Mouse (Mus musculus) adrenal gland, postnatal 4 days (tissue): Measurements from ENCODE around the gene Cuta. TPM values are rescaled to one million over a fixed set of nuclear protein-coding genes. Genes with fewer than 3 reads are reported as not detected.
"Not testable (repeated sequence)": the region's sequence is repeated elsewhere in the genome, so short reads cannot be mapped to it uniquely, and the experiment has no call there.

Experiments
- DNase-seq, 2 experiments: peaks; one replicate each; pipeline ENCODE4 v3.0.0; 2021 to 2022; ENCODE audit warnings: low spot score in 2 of 2, mixed read lengths in 2 of 2
- long read RNA-seq, 2 experiments: library from polyadenylated mRNA; stranded (forward); transcript quantifications; one replicate each; pipeline ENCODE4 v2.0.0; 2021
- total RNA-seq, 2 experiments: library from RNA; stranded (reverse); gene quantifications; 2 replicates each; pipeline ENCODE4 v1.2.3; 2021

Cuta gene
- 100 to 1,000 TPM; 127 to 132 TPM for total RNA-seq
- long read RNA-seq, experiment 1, transcript Cuta-207 (6 exons, 937 nt), result minor isoform, 7 of 102 reads
- long read RNA-seq, experiment 1, transcript Cuta-202 (6 exons, 662 nt), result minor isoform, 12 of 102 reads
- long read RNA-seq, experiment 1, transcript Cuta-201 (7 exons, 741 nt), result major isoform, 32 of 102 reads
- long read RNA-seq, experiment 1, partial matches to known transcripts, result 35 of 102 reads
- long read RNA-seq, experiment 1, other reads (novel, unspliced or antisense), result 14 of 102 reads
- long read RNA-seq, experiment 2, transcript Cuta-202 (6 exons, 662 nt), result minor isoform, 8 of 91 reads
- long read RNA-seq, experiment 2, transcript Cuta-207 (6 exons, 937 nt), result minor isoform, 7 of 91 reads
- long read RNA-seq, experiment 2, transcript Cuta-201 (7 exons, 741 nt), result major isoform, 26 of 91 reads
- long read RNA-seq, experiment 2, partial matches to known transcripts, result 44 of 91 reads
- long read RNA-seq, experiment 2, other reads (novel, unspliced or antisense), result 2 of 91 reads

DNA sequence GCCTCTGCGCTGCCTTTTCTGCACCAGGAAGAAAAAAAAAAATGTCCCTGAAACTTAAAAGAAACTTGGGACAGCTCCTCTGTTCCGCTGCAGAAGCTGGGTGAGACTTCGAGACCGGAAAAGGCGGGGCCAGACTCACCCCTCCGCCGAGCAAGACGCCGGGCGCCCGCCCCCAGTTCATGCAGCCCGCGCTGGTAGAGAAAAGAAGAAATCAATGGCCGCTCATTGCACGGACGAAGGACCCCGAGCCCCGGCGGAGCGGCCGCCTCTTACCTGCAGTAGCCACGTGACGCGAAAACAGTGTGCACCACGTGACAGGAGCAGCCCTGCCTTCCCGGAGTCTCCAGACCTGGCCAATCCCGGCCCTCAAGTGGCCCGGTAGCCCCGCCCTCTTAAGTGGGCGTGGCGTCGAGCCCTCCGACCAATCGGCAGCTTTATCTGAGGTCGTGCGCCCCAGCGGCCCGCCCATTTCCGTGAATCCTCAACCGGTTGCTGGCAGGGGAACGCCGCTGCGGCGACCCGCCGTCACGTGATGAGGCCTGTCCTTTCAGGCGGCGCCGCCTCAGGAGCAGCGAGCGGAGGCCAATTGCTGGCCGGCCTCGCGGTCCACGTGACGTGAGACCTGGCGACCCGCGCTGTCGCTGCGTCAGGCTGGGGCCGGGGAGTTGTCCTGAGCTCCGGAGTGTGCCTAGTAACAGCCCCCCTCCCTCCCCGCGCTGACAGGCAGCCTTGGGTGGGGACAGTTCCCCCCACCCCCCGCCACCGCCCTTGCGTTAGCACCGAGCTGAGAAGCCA, at the start of gene Cuta:
Cuta (minus strand) TSS at position 392 of the 795 bp plus-strand sequence.
- DNase-seq, result peak; percentile 89 to 99

DNA sequence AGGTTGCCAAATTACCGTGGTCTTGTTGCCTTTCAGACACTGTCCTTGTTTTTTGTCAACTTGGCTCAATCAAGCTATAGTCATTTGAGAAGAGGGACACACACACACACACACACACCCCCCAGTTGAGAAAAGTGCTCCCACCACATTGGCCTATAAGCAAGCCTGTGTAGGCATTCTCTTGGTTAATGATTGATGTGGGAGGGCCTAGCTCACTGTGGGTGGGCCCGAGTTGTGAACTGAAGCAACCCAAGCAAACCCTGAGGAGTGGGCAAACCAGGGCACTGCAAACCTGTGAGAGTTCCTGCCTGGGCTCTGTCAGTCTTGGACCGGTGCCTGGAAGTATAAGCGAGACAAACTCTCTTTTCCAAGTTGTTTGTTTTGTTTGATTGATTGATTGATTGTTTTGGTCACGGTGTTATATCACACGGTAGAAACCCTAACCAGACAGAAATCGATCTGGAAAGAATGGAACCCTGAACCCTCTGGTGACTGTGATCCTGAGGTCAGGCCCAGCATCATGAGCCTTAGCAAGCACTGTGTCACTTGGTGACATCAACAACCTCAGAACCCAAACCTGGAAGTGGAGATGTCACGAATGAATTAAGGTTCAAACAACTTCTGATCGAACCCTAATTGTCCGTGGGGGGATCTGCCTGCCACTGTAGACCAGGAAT, 46.3 kb upstream of the Cuta start:
- DNase-seq, result no peak

DNA sequence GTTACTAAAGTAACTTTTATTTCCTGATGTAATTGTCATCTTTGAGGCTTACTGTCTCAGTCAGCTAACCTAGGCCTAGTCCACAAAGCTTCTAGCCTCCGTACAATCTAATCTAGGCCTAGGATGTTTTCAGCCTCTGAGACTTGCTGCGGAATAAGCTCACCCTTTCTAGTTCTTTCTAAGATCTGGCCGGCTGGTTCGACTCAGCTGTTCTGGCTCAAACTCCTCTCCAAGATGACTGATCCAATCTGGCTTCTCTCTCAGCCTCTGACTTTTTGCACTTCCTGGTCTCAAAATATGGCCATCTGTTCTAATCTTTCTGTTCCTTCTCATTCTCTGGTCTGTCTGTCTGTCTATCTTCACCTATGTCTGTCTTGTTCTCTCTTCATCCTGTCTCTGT, 44.0 kb upstream of the Cuta start:
- no peak for DNase-seq

DNA sequence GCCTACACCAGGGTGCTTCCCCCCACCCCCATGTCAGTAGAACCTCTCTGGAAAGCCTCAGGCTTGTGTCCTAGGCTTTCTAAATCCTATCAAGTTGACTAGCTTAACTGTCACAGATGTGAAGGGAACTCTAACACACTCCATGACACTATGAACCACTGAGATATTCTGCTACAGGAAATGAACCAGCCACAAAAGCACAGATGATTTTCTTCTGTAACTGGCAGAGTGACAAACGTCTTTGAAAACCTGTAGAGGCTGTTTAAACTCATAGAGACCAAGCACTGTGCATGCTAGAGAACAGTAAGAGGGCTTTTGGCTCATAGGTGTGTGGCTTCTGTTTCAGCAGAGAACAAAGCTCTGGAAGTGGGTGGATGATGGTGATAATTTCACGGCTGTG, 41.7 kb upstream of the Cuta start:
- no peak for DNase-seq

DNA sequence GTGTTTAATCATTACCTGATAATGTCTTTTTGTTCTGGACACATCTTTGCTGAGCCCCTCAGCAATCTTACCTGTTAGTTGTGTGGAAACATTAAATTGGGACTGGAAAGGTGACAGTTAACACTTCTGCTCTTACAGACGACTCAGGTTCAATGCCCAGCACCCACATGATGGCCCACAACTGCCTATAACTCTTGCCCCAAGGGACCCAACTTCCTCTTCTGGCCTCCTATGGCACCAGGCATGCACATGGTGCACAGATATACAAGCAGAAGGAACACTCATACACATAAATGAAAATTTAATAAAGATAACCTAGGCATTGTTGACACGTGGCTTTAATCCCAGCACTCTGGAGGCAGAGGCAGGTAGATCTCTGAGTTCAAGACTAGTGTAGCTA, 40.1 kb upstream of the Cuta start:
- DNase-seq, result no peak

DNA sequence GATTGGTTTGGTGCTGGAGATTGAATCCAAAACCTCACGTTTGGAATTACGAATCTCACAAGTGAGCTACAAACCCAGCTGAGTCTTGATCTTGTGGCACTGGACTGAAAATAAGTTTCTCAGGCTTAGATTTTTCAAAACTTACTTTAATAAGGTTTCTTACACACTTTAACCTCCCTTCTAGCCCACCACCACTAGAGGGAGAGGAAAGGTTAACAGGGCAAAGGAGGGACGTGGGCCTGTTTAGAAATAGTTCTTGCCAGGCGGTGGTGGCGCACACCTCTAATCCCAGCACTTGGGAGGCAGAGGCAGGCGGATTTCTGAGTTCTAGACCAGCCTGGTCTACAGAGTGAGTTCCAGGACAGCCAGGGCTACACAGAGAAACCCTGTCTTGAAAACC, 38.0 kb upstream of the Cuta start:
- DNase-seq, result not testable (repeated sequence)

DNA sequence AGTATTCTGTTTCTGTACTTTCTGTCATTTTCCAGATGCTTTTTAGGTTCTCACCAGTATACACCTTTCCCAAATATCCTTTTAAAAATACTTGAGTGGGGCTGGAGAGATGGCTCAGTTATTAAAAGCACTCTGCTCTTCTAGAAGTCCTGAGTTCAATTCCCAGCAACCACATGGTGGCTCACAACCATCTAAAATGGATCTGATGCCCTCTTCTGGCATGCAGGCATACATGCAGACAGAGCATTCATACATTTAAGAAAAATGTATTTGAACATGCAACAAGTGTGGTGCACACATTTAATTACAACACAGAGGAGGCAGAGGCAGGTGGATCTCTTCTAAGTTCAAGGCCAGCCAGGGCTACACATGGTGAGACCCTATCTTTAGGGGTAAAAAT, 36.0 kb upstream of the Cuta start:
- DNase-seq, result no peak

DNA sequence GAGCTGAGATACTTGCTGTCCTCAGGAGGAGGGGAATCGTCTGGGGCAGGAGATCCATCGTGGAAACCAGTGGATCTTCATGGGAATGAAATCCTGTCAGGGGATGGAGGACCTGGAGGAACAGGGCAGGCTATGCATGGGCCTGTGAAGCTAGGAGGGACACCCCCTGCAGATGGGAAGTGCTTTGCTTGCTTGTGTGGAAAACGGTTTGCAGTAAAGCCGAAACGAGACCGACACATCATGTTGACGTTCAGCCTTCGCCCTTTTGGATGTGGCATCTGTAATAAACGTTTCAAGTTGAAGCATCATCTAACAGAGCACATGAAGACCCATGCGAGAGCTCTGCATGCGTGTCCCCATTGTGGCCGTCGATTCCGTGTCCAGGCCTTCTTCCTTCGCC, 35.2 kb upstream of the Cuta start:
- DNase-seq, result no peak

DNA sequence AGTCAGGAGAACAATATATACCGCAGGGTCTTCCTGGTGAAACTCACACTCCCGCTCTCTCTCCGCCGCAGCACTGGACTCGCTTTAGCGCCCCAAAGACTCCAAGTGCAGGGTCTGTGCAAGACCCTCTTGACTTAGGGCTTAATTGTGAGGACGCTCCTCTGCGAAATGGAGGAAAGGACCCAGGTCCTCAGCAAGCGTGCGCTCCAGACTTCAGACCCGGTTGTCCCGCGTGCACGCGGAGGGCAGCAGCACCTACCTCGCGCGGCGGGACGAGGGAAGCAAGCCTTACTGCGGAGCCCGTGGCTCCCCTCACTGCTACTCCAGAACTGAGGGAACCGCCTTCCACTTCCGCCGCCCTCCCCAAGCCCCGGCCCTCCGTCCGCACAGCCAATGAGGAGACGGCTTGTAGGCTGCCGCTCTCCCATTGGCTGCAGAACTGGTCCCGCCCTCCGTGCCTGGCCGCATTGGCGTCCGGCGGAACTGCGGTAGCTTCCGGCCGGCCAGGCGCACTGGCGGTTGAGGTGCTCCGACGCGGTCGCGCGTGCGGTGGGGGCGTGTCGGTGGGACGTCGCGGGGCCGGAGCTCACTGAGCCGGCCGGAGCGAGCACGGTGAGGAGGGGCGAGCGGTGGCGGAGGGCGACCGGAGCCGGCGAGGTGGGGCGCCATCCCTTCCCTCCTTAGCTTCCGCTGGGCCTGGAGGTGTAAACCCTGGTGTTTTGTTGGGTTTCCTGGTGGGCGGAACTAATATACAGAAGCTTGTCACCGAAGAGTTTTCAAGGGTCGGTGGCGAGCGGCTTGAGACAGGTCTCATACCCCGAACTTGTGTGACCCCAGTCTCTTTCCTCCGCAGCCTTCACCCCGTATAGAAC, 33.6 kb upstream of the Cuta start, which contains the start of gene Zbtb9:
Zbtb9 (plus strand) TSS at position 465 of the 872 bp plus-strand sequence.
- DNase-seq, result peak; percentile 92 to 93

DNA sequence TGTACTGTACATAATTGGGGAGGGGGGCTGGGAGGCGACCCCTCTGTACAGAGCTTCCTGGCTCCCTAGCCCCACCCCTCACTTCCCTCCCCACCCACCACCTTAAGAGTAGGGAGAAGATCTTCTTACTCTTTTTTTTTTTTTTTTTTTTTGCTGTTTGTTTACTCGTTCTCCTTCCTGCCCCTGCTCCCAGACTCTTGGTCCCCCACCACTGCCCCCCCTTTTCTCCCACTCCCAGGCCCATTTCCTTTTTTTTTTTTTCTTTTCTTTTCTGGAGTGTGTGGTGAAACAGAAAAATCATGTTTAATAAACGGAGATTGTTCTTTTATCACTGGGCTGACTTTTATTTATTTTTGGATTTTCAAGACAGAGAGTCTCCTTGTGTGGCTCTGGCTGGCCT, 32.7 kb upstream of the Cuta start:
- no peak for DNase-seq

DNA sequence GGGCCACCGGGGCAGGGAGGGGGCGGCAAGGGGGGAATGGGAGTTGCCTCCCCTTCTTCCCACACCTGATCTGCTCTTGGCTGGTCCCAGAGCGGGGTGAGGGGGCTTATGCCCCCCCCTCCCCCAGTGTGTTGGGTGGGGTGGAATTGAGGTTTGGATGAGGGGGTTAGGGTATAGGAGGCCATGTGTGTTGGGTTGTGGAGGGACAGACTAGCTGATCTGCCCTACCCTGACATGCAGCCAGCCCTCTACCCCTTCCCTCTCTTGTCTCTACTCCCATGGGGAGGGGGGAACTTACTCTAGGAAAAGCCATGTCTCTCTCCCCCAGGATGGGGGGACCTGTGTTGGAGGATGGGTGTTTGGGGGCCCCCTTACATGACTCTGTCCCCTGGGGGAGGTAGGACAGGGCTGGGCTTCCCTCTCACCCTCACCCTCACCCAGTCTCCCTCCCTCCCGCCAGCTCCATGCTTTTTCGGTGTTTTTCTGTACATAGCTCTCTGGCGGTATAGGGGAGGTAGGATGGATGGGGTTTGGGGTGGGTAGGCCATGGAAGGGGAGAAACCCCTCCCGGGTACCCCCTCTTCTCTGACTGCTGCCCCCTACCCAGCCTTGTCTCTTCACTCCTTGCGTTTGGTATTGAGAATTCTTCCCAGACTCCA, 32.0 kb upstream of the Cuta start:
- no peak for DNase-seq

DNA sequence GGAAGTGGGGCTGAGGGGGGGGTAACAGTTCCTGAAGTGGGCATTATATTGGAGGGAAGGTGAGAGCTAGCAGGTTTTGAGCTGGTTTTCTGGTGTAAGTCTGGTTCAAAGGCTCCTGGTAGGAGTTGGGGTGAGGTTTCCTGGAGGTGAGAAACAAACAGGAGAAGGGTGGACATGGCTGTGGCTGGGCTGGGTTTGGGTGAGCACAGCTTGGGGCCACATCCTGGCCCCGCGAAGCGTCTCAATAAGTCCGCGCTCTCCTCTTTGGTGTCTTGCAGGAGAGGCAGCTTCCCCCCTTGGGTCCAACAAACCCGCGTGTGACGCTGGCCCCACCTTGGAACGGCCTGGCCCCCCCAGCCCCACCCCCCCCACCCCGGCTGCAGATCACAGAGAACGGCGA, 30.9 kb upstream of the Cuta start:
- no peak for DNase-seq

DNA sequence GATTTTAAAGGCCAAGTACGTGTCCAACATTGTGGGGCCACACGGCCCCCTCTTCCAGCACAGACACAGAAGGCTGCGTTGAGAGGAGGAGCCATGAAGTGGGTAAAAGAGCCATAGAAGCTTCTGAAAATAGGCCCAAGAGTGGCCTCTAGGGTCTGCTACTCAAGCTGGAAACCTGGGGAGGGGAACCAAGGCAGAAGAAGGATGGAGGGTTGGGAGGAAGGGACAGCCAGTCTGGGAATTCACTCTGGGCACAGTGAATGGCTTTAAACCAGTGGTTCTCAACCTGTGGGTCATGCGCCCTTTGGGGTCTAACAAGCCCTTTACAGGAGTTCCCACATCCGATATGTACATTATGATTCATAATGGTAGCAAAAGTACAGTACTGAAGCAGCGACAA, 29.9 kb upstream of the Cuta start:
- no peak for DNase-seq

DNA sequence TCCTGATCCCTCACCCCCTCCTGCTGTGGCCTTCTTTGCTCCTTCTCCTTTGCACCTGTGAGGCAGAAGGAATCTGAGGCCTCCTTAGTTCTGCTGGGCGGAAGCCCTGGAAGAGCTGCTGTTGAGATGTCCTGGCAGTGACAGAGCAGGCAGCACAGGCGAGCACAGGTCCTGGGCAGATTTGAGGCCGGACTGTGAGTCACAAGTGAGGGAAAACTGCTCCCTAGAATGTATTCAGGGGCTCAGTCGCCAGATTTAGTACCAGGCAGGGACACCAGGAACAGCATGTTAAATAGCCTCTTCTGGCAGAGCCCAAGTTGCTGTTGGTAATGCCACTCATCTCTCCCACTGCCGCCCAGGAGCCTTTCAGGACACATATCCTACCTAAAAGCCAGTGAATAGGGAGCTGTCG, 28.8 kb upstream of the Cuta start:
- no peak for DNase-seq

DNA sequence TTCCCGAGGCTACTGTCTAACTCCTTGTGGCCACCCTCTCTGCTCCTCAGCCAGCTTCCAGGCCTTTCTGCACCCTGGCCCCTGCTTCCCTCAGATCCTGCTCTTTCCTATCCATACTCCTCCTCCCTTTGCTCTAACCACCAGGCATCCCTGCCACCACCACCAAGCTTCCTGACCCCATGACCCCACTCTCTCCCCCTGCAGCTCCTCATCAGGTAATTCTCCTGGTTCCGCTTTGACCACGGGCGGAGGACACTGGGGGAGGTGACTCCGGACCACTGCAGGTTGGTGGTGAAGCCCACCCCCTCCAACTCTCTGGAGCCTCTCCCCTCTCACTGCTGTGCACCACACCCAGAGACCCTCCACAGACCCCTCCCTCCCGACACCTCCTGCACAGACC, 28.1 kb upstream of the Cuta start:
- no peak for DNase-seq

DNA sequence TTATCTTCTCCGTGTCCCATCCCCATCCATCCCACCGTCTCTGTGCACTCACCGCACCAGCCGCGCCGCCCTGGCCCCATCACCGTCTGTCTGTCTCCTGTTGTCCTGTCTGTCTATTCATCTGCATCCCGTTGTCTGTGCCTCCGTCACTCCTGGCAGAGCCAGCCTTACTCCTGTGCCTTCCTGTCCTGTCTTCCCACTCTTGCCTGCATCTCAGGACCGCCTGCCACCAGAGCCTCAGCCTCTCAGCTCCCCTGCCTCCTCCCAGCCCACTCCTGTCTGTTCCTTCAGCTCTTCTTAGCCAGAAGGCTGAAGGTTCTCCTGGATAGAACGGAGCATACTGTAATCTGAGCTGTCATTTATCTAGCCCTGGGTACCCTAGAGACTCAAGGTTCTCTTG, 27.6 kb upstream of the Cuta start:
- DNase-seq, result no peak

DNA sequence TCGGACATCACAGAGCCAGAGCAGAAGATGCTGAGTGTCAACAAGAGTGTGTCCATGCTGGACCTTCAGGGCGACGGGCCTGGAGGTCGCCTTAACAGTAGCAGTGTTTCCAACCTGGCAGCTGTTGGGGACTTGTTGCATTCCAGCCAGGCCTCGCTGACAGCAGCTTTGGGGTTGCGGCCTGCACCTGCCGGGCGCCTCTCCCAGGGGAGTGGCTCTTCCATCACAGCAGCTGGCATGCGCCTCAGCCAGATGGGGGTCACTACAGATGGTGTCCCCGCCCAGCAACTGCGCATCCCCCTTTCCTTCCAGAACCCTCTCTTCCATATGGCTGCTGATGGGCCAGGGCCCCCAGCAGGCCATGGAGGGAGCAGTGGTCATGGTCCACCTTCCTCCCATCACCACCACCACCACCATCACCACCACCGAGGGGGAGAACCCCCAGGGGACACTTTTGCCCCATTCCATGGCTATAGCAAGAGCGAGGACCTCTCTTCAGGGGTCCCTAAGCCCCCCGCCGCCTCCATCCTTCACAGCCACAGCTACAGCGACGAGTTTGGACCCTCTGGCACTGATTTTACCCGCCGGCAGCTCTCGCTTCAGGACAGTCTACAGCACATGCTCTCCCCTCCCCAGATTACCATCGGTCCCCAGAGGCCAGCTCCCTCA, 22.3 kb upstream of the Cuta start:
- DNase-seq, result no peak

DNA sequence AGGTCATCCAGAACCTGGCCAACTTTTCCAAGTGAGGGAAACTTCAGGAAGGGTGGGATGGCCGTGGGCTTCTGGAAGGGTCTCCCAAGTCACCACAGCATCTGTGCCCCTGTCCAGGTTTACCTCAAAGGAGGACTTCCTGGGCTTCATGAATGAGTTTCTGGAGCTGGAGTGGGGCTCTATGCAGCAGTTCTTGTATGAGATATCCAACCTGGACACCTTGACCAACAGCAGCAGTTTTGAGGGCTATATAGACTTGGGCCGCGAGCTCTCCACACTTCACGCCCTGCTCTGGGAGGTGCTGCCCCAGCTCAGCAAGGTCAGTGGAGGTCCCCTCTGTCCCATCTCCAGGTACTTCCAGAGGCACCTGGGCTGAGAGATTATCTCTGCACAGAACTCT, 20.4 kb upstream of the Cuta start:
- DNase-seq, result no peak

DNA sequence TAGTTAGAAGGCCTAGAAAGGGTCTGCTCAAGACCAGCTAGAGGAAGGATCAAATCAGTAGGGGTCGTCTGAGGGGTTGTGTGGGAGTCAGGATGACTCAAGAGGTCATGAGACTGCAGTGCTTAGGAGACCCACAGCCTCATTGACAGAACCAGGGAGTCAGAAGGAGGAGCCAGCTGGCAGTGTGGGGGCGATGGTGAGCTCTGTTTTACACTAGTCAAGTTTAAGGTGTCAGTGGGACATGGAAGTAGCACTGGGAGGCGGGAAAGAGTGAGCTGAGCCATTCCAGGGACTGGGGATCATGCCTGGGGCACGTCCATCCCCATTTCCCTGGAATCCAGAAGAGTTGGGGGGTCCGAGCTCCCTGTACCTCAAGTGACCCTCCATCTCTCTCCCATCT, 19.5 kb upstream of the Cuta start:
- no peak for DNase-seq

DNA sequence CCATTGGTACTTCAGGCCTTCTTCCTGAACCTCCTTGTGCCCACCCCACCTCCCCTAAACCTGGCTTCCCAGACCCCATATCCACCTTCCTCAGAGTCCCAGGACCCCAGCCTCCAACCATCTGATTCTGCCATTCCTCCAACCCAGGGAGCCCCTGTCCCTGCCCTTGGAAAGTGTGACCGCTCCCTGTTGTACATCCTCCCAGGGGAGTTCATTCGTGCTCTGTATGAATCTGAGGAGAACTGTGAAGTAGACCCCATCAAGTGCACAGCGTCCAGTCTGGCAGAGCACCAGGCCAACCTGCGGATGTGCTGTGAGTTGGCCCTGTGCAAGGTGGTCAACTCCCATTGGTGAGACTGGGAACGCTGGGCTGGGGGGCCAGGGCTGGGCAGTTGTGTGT, 18.5 kb upstream of the Cuta start:
- DNase-seq, result no peak
